Mouse (Mus musculus) heart, embryonic 10.5 days (tissue): Measurements from ENCODE around the gene Nhej1. TPM values are rescaled to one million over a fixed set of nuclear protein-coding genes. Genes with fewer than 3 reads are reported as not detected.

Experiments used
- DNase-seq: peaks from one replicate; pipeline ENCODE4 v3.0.0-alpha.2; 2017; ENCODE audit warnings: low spot score
- H3K27ac ChIP-seq: fragments of 300-500 bp; sonication (generic); 2 replicates; pipeline ENCODE4 v1.5.1; 2016; ENCODE audit warnings: mild to moderate bottlenecking
- H3K27me3 ChIP-seq: fragments of 300-500 bp; sonication (generic); 2 replicates; pipeline ENCODE4 v1.6.1; 2016; ENCODE audit warnings: mild to moderate bottlenecking; ENCODE audit not compliant: poor library complexity, insufficient read depth, severe bottlenecking
- H3K36me3 ChIP-seq: fragments of 300-500 bp; sonication (generic); 2 replicates; pipeline ENCODE4 v1.6.1; 2016; ENCODE audit warnings: mild to moderate bottlenecking, moderate library complexity
- H3K4me1 ChIP-seq: fragments of 300-500 bp; sonication (generic); 2 replicates; pipeline ENCODE4 v1.6.1; 2016; ENCODE audit warnings: mild to moderate bottlenecking
- H3K4me3 ChIP-seq: fragments of 300-500 bp; sonication (generic); 2 replicates; pipeline ENCODE4 v1.5.1; 2016; ENCODE audit warnings: mild to moderate bottlenecking, moderate library complexity
- H3K9me3 ChIP-seq: fragments of 300-500 bp; sonication (generic); 2 replicates; pipeline ENCODE4 v1.6.1; 2016; ENCODE audit warnings: mild to moderate bottlenecking, moderate library complexity
- WGBS: fragments of 180-500 bp; shearing (Covaris S2); methylation state at CpG from one replicate; pipeline ENCODE4 v1.1.7; 2016; 5-methylcytosine and 5-hydroxymethylcytosine counted together
- polyA plus RNA-seq: library from polyadenylated mRNA; unstranded; fragments of >200 nt; fragmentation: Nextera tagmentation; extraction: Ambion mirVana; gene quantifications from 2 replicates; pipeline ENCODE4 v1.2.1, GENCODE M21; 2016

The Nhej1 gene
- polyA plus RNA-seq, 1 experiment from 2014 or later = 10.3 TPM

DNA sequence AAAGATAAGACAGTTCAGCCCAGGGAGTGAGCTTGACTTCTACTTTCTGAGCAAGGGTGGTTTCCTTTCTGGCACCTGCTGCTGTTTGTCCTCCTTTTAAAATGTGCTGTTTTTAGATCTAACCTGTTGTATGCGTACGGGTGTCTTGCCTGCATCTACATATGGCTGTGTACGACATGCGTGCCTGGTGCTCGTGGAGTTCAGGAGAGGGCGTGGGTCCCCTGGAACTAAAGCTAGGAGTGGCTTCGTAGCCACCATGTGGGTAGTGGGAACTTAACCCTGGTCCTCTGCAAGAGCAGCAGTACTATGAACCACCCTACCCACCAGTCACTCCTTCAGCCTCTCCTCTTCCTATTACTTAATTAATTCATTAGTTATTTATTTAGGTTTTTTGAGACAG lies 164.9 kb downstream of the Nhej1 start:
- no peak overlapping the region for H3K4me3 ChIP-seq
- DNase-seq = no peak
- H3K4me1 ChIP-seq = peaks cover 5% of the 10 kb centered on the region
- H3K36me3 ChIP-seq = no peaks in the 10 kb centered on the region
- WGBS = 84% methylated on average over 7 of the region's 7 CpGs
- no peaks in the 10 kb centered on the region for H3K9me3 ChIP-seq
- no peak overlapping the region for H3K27ac ChIP-seq
- H3K27me3 ChIP-seq = peaks cover 62% of the 10 kb centered on the region

DNA sequence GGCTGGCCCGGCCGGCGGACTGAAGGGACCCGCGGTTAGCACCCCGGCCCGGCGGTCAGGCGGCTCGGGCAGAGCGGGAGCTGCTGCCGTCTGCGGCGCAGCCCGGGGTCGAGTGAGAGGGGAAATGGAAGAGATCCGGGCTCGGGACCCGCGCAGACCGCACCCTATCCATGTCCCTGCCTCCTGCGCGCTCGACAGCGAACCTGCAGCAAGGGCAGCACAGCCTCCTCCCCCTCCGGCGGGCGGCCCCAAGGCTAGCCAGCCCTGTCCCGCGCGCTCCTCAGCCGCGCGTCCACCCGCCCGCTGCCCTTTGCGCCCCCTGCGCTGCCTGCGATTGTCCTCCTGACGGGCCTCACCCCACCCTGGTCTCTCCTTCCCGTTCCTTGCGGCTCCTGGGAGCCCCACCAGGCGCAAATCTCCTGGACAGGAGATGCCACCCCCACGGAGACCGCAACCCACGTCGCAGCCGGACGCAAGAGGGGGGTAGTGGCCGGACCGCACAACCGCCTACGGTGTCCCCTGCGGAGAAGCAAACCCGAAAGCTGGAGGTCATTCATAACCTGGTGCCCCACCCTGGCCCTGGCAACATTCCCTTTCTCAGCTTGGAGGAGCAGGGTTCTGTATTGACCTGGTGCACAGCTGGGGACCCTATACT lies 173.3 kb downstream of the Nhej1 start, which contains the start of gene Ihh:
Gene Ihh (minus strand): TSS at position 117 of the 655 bp plus-strand sequence.
- H3K36me3 ChIP-seq = no peaks in the 10 kb centered on the region
- peak within 1 kb of the TSS; percentile 58 for H3K4me3 ChIP-seq
- H3K27ac ChIP-seq = peak within 1 kb of the TSS; percentile 22; the same call in 1 of the 2 replicates
- H3K9me3 ChIP-seq = no peaks in the 10 kb centered on the region
- WGBS = 2% methylated on average over 55 of the region's 55 CpGs
- H3K4me1 ChIP-seq = peaks cover 41% of the 10 kb centered on the region
- peaks cover 96% of the 10 kb centered on the region for H3K27me3 ChIP-seq
- DNase-seq = no peak

DNA sequence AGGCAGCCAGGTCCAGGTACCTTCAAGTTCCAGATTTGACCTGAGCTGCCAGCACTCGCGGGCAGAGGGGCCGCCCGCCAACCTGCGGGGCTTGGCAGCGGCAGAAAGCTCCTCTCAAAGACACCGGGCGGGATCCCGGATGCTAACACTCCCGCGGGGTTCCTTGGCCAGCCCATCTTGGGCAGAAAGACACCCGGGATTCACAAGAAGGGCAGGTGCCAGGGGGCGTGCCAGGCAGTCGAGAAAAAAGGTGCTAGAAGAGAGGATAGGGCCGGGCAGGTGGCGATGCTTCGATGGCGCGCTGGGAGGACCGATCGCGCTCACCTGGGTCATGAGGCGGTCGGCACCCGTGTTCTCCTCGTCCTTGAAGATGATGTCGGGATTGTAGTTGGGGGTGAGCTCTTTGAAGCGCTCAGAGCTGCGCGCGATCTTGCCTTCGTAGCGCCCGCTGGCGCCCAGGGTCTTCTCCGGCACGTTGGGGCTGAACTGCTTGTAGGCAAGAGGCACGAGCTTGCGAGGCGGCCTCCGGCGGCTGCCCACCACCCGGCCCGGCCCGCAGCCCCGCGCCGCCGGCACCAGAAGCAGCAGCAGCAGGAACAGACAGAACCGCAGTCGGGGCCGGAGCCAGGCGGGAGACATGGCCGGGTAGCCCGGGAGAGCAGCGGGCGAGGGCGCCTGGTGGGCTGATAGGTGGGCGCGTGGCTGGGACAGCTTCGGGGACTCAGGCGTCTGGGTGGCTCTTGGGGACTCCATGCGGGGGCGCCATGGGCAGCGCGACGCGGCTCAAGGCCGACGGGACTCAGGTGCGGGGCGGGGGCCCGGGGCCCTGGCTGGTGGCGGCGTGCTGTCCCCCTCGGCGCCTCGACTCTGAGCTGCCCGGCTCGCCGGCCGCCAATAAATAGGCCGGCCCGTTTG lies 174.2 kb downstream of the Nhej1 start:
- no peak for DNase-seq
- H3K27ac ChIP-seq = peak overlapping the region; percentile 22; the same call in 1 of the 2 replicates
- H3K36me3 ChIP-seq = no peaks in the 10 kb centered on the region
- WGBS = 2% methylated on average over 80 of the region's 84 CpGs
- no peaks in the 10 kb centered on the region for H3K9me3 ChIP-seq
- H3K4me1 ChIP-seq = peaks cover 41% of the 10 kb centered on the region
- peak overlapping the region; percentile 58 for H3K4me3 ChIP-seq
- H3K27me3 ChIP-seq = peaks cover 97% of the 10 kb centered on the region

DNA sequence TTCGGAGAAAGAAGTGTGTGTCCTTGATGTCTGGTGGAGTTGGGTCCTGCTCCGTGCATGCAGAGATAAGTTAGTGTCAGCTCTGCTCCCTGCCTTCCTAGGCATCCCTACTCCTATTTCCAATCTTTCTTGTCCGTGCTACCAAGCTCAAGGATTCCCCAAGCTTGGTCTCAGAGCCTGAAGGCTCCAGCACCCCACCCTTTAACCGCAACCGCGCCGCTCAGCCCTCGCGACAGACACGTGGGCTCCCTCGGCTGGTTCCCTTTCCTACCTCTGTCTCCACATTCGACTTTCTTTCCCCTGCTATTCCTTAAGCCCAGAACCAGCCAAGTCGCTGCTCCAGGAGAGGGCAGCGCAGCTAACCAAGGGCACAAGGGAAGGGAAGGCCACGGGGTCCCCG lies 174.9 kb downstream of the Nhej1 start:
- Histone ChIP-seq H3K4me1 (peaks cover 41% of the 10 kb centered on the region), H3K27me3 (peaks cover 97% of the 10 kb centered on the region), H3K27ac (no peak overlapping the region), H3K9me3 (no peaks in the 10 kb centered on the region), H3K4me3 (peak overlapping the region; percentile 58), H3K36me3 (no peaks in the 10 kb centered on the region)
- WGBS = 4% methylated on average over 16 of the region's 16 CpGs
- no peak for DNase-seq

DNA sequence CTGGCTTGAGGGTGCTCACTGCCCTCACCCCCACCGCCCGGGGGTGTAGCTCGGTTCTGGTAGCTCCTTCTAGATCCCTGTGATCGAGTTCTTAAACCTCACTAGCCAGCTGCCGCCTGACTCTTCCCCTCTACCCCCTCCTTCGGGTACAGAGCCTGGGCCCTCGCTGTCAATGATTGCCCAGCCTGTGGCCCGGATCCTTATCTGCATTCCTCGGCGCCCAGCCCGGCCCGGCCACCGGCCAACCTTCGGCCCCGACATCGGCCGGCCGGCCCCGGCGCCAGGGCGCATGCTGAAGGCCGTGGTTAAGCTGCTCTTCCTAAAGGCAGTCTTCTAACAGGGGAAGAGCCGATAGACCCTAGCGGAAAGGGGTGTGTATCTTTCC lies 175.3 kb downstream of the Nhej1 start:
- Histone ChIP-seq H3K4me1 (peaks cover 41% of the 10 kb centered on the region), H3K9me3 (no peaks in the 10 kb centered on the region), H3K27me3 (peaks cover 96% of the 10 kb centered on the region), H3K36me3 (no peaks in the 10 kb centered on the region), H3K4me3 (peak overlapping the region; percentile 39), H3K27ac (no peak overlapping the region)
- WGBS = 2% methylated on average over 24 of the region's 24 CpGs
- DNase-seq = no peak

DNA sequence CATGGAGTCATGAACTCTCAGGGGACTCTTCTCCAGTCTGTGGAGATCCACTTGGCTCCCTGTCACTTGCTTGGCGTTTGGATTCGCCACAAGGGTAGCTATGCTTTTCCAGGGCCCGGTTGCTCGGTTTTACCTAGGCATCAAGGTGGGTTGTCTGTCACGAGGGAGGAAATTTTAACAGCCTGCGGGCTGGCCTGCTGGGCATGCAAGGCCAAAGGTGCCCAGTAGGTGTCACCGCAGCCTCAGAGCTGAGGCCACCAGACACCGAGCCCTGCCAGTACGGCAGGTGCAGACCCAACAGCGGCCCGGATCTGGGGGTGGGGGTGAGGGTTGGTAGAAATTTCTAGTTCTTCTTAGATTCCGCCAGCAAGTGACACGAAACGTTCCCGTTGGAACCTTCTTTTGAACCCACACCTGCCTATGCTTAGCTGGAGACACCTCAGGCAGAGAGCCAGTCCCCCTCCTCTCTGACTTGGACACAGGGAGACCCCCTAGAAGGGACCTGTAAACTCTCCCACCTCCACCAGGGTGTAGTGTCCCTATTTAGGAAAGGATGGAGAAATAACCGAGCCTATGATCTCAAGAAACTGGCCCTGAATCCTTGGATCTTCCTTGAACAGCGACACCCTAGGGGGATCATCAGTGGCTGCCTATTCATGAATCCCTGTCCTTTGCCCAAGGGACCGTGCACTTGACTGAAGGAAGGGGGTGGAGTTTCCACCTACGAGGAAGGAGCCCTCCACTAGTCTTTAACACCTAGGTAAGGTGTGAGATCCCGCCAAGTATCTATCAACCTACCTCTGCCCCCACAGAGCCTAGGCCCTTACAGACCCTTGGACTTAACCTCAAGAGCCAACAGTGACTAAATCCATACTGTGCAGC lies 176.0 kb downstream of the Nhej1 start:
- no peaks in the 10 kb centered on the region for H3K36me3 ChIP-seq
- peak; percentile 77 for DNase-seq
- H3K4me1 ChIP-seq = peaks cover 41% of the 10 kb centered on the region
- peaks cover 99% of the 10 kb centered on the region for H3K27me3 ChIP-seq
- peak overlapping the region; percentile 55 for H3K4me3 ChIP-seq
- no peaks in the 10 kb centered on the region for H3K9me3 ChIP-seq
- H3K27ac ChIP-seq = no peak overlapping the region
- 3% methylated on average over 20 of the region's 20 CpGs for WGBS

DNA sequence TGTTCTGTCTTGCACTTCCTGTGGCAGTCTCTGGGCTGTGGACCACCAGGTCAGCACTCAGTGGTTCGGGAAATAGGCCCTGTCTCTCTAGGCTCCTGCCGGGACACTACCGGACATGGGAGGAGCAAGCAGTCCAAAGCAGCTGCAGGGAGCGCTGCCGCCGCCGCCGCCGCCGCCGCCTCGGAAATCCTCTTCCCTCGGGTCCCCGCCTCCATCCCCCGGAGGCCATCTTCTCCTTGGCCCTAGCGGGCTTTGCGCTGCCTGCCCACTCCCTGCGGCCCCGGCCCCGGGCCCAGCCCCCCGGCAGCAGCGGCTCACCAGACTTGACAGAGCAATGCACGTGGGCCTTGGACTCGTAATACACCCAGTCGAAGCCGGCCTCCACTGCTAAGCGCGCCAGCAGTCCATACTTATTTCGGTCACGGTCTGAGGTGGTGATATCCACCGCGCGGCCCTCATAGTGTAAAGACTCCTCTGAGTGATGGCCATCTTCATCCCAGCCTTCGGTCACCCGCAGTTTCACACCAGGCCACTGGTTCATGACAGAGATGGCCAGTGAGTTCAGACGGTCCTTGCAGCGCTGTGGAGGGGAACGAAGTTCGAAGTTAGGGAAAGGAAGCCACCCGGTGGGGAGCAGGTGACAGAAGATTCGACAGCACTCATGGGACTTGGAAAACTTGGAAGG lies 176.9 kb downstream of the Nhej1 start:
- WGBS = 3% methylated on average over 41 of the region's 41 CpGs

DNA sequence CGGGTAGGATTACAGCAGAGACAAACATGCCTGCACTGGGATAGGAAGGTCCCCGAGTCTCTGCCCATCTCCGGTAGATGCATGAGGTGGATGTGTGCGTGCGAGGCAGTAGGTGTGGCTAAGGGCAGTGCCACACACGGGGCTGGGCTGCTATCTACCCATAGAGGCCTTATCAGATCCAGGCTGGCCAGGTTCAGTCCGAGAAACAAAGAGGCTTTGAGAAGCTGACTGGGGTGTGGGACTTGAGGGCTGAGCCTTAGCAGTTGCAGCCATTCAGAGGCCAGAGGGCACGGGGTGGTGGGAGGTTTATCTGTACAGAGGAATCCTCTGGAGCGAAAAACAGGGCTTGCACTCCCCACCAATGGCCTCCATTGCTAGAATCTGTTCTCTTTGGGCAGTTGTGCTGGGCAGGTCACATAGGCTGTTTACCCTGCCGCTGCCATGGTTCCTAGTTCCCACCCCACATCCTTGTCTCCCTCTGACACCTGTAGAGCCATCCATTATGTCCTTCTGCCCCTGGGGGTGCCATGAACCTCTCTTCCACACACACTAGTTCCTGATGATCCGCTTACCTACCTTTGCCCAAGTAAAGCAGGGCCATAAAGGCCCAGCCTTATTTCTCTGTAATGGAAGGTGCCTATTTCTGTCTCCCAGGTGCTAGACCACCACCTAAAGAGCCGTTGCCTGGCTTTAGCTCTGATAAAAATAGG lies 183.2 kb downstream of the Nhej1 start:
- WGBS = 52% methylated on average over 12 of the region's 12 CpGs
- DNase-seq = no peak
- Histone ChIP-seq H3K36me3 (no peaks in the 10 kb centered on the region), H3K9me3 (no peaks in the 10 kb centered on the region), H3K4me3 (no peak overlapping the region), H3K27ac (no peak overlapping the region), H3K4me1 (no peaks in the 10 kb centered on the region), H3K27me3 (peaks cover 75% of the 10 kb centered on the region)

More for the DNA sequence above, 176.9 kb downstream of the Nhej1 start:
- peaks cover 95% of the 10 kb centered on the region for H3K27me3 ChIP-seq
- no peak for DNase-seq
- H3K4me3 ChIP-seq = peak overlapping the region; percentile 55
- H3K4me1 ChIP-seq = peaks cover 41% of the 10 kb centered on the region
- no peaks in the 10 kb centered on the region for H3K36me3 ChIP-seq
- no peaks in the 10 kb centered on the region for H3K9me3 ChIP-seq
- H3K27ac ChIP-seq = 0 out of 2 replicates have a peak overlapping the region, but pooled peaks have one; percentile 30

DNA sequence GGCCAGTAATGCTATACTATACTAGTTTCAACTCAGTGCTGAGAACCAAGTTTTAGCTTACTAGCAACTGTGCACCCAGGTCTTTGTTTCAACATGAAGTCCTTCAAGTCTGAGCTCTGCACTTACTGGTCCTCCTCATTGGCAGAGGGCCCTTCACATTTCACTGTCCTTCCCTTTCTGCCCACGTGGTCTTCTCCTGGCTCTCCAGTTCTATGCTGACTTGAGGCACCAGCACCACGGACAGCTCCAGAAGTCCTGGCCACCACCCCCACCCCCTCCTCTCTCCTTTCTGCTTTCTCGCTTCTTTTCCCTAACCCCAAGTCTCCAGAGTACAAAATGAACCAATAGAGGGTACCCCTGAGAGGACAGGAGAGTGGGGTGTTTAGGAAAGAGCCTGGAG lies 185.2 kb downstream of the Nhej1 start:
- no peaks in the 10 kb centered on the region for H3K4me1 ChIP-seq
- no peak for DNase-seq
- H3K27ac ChIP-seq = no peak overlapping the region
- no peaks in the 10 kb centered on the region for H3K9me3 ChIP-seq
- peaks cover 74% of the 10 kb centered on the region for H3K27me3 ChIP-seq
- no peak overlapping the region for H3K4me3 ChIP-seq
- no peaks in the 10 kb centered on the region for H3K36me3 ChIP-seq
- WGBS = 6% methylated on average over 3 of the region's 3 CpGs

DNA sequence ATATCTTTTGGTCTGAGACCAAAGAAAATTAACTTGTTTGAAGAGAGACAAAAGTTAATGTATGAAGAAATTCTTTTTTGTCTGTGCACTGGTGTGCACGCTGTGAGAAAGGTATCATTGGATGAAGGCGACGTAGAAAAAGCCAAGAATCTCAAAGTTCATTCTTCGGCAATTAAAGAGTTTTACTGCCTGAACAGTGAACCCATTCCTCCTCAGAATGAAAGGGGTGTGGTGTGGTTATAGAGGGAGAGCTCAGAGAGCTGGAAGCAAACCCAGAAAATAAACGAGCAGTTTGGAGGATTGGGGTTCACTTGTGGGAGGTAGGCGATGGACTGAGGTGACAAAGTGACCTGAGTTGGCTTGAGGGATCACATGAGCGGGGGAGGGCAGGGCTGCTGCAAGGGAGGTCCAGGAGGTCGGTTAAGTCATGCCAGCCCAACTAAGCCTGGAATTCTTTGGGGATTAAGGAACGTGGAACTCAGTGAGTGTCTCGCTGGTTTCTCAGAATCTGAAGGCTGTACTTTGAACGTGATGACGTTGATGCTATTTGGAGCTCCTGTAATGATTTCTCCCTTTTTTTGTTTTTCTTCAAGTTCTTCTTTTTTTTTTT lies 188.7 kb downstream of the Nhej1 start:
- WGBS = 44% methylated on average over 12 of the region's 12 CpGs
- H3K27ac ChIP-seq = no peak overlapping the region
- no peaks in the 10 kb centered on the region for H3K9me3 ChIP-seq
- H3K4me1 ChIP-seq = no peaks in the 10 kb centered on the region
- no peak for DNase-seq
- H3K27me3 ChIP-seq = peaks cover 75% of the 10 kb centered on the region
- no peak overlapping the region for H3K4me3 ChIP-seq
- no peaks in the 10 kb centered on the region for H3K36me3 ChIP-seq

DNA sequence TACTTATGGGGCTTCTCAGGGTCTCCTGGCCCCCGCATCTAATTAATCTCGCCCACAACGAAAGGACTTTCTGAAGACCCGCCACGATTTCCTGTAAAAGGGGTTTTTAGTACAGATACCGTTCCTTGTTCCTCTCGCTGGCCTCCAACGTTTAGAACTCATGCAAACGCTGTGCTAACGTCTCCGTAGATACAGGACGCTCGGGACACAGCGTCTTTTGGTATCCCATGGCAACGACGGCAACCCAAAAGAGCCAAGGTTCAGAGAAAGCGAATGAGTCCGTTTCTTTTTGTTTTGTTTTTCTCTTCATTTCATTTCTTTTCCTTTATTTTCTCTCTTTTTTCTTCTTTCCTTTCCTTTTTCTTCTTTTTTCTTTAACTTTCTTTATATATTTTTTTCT lies 189.6 kb downstream of the Nhej1 start, which contains the start of gene Cfap65:
Gene Cfap65 (minus strand): TSS at position 198 of the 400 bp plus-strand sequence.
- Histone ChIP-seq H3K36me3 (no peaks in the 10 kb centered on the region), H3K4me1 (no peaks in the 10 kb centered on the region), H3K4me3 (no peak within 1 kb of the TSS; the same call in 1 of the 2 replicates), H3K27ac (no peak within 1 kb of the TSS), H3K9me3 (no peaks in the 10 kb centered on the region), H3K27me3 (peaks cover 72% of the 10 kb centered on the region)
- WGBS = 2% methylated on average over 18 of the region's 18 CpGs
- DNase-seq = no peak
